Comparison of ENCODE assay signal across 11 mouse cellular contexts in genomic region chr10:107921549-107921948, GRCm38 (mm10). TPM values are rescaled to one million over a fixed set of nuclear protein-coding genes. Genes with fewer than 3 reads are reported as not detected.
DNase-seq lines count a peak whose midpoint lies in the region; ATAC-seq and TF ChIP-seq lines count a peak whose summit lies in the region.
"Had no signal": no experiment of that assay in that cellular context is flagged by ENCODE, and none has a peak within 500 bp of the region (broad histone marks: within the 10 kb centered on the region; RNA-seq: fewer than 3 reads in every experiment).

No protein-coding gene starts in this region.

- H3K9ac ChIP-seq in liver, adult 2 months (ENCODE audit: low read depth, low read length), result no peak overlapping the region
- H3K9ac ChIP-seq in liver, embryonic 11.5 days (ENCODE audit: low read depth, low read length), result no peak overlapping the region
- H3K9ac ChIP-seq: intestine, embryonic 15.5 days had no signal

- TF ChIP-seq CTCF in liver, adult 2 months (IDR thresholded peaks at IDR 0.05; ENCODE audit: low read depth, low read length), result no peak
- no peak for TF ChIP-seq CTCF in cerebellum, adult 2 months (IDR thresholded peaks at IDR 0.05; ENCODE audit: borderline replicate concordance, insufficient read depth, low read depth, low read length)

- ATAC-seq in liver, embryonic 11.5 days (replicated peaks; ENCODE audit: low FRiP score), result no peak
- ATAC-seq: intestine, embryonic 15.5 days had no signal

- H3K27me3 ChIP-seq in liver, adult 2 months (ENCODE audit: control insufficient read depth, insufficient read depth, low read length), result no peaks in the 10 kb centered on the region
- no peaks in the 10 kb centered on the region for H3K27me3 ChIP-seq in liver, embryonic 11.5 days (replicated peaks; ENCODE audit: control insufficient read depth, insufficient read depth, low read length)
- H3K27me3 ChIP-seq in cerebellum, adult 2 months (ENCODE audit: control insufficient read depth, insufficient read depth, low read length), result no peaks in the 10 kb centered on the region
- H3K27me3 ChIP-seq: intestine, embryonic 15.5 days had no signal

- H3K4me3 ChIP-seq in liver, adult 2 months (ENCODE audit: insufficient read depth, low read depth, low read length), result no peak overlapping the region
- H3K4me3 ChIP-seq in liver, embryonic 11.5 days (ENCODE audit: low read depth, low read length), result no peak overlapping the region
- H3K4me3 ChIP-seq in cerebellum, adult 2 months (replicated peaks; ENCODE audit: insufficient read depth, low read depth, low read length), result no peak overlapping the region
- H3K4me3 ChIP-seq: intestine, embryonic 15.5 days had no signal

- no peak for TF ChIP-seq POLR2A in liver, adult 2 months (IDR thresholded peaks at IDR 0.05; ENCODE audit: extremely low read depth, insufficient read depth, low read length)
- no peak for TF ChIP-seq POLR2A in cerebellum, adult 2 months (IDR thresholded peaks at IDR 0.05; ENCODE audit: borderline replicate concordance, insufficient read depth, low read length)

- H3K79me2 ChIP-seq in liver, adult 2 months (ENCODE audit: control insufficient read depth, insufficient read depth, low read length), result no peaks in the 10 kb centered on the region

- H3K9me3 ChIP-seq in liver, embryonic 11.5 days (ENCODE audit: control insufficient read depth, low read length), result no peaks in the 10 kb centered on the region
- H3K9me3 ChIP-seq: intestine, embryonic 15.5 days had no signal

- WGBS in liver, adult 2 months, result 0% methylated on average over 1 of the region's 1 CpGs
- WGBS in liver, embryonic 11.5 days, result 46% methylated on average over 1 of the region's 1 CpGs
- WGBS in cerebellum, adult 2 months, result 27% methylated on average over 1 of the region's 1 CpGs

- peaks cover 4% of the 10 kb centered on the region for H3K4me1 ChIP-seq in liver, adult 2 months (ENCODE audit: control insufficient read depth, insufficient read depth, low read length)
- H3K4me1 ChIP-seq in liver, embryonic 11.5 days (replicated peaks; ENCODE audit: control insufficient read depth, insufficient read depth, low read length), result no peaks in the 10 kb centered on the region
- H3K4me1 ChIP-seq in cerebellum, adult 2 months (ENCODE audit: control insufficient read depth, insufficient read depth, low read length), result no peaks in the 10 kb centered on the region
- H3K4me1 ChIP-seq: intestine, embryonic 15.5 days had no signal

- no peak overlapping the region for H3K4me2 ChIP-seq in liver, embryonic 11.5 days
- H3K4me2 ChIP-seq: intestine, embryonic 15.5 days had no signal

- no peaks in the 10 kb centered on the region for H3K36me3 ChIP-seq in liver, adult 2 months (ENCODE audit: control insufficient read depth, insufficient read depth, low read length)
- no peaks in the 10 kb centered on the region for H3K36me3 ChIP-seq in liver, embryonic 11.5 days (ENCODE audit: control insufficient read depth, insufficient read depth, low read length)
- H3K36me3 ChIP-seq: intestine, embryonic 15.5 days had no signal

- DNase-seq in liver, adult 2 months (ENCODE audit: extremely low read depth, low read depth, low spot score), result peak; percentile 69
- no peak for DNase-seq in liver, embryonic 11.5 days (ENCODE audit: low spot score)
- DNase-seq in MN1 (ENCODE audit: low spot score), result peak; percentile 53
- DNase-seq in adrenal gland, adult 8-10 months, result peak; percentile 91
- DNase-seq in lung, postnatal 10 days, result peak; percentile 44
- DNase-seq in cerebellum, adult 2 months, result no peak
- no peak for DNase-seq in left cerebral cortex, adult 11 months (ENCODE audit: low spot score)
- DNase-seq: cerebellum, postnatal 25 days; thymus, postnatal 4 days had no signal

- no peak overlapping the region for H3K27ac ChIP-seq in liver, adult 2 months (replicated peaks; ENCODE audit: insufficient read depth, low read depth, low read length)
- H3K27ac ChIP-seq in liver, embryonic 11.5 days (ENCODE audit: low read depth, low read length), result no peak overlapping the region
- no peak overlapping the region for H3K27ac ChIP-seq in cerebellum, adult 2 months (ENCODE audit: insufficient read depth, low read length)
- H3K27ac ChIP-seq: intestine, embryonic 15.5 days had no signal

RNA-seq across cellular contexts. Expression of gene Otogl, which starts 9.6 kb away (rescaled TPM):
- not detected in 2 replicates for total RNA-seq in liver, adult 2 months (2014; rRNA removed)
- not detected in 2 replicates for polyA plus RNA-seq in liver, adult 2 months (2012; rRNA removed)
- polyA plus RNA-seq in liver, embryonic 11.5 days (2014; fragmentation: Nextera tagmentation; extraction: Ambion mirVana), result 0.12 and 0.14 TPM in 2 replicates
- total RNA-seq in adrenal gland, adult 8-10 months (2022), result under 1 TPM; 0.09 to 0.38 (median 0.23) TPM
- polyA plus RNA-seq in cerebellum, adult 2 months (2012; rRNA removed), result 0.03 and 0.05 TPM in 2 replicates
- total RNA-seq: MEL had no signal

Comparison
In these comparisons a context has a peak if more than half of its experiments do, and no peak if none do; other contexts are left out.
1. DNase-seq: peak in liver, adult 2 months (single experiment), MN1 (single experiment), adrenal gland, adult 8-10 months (single experiment) and lung, postnatal 10 days (single experiment); none in liver, embryonic 11.5 days (single experiment), cerebellum, adult 2 months (0 of 2) and left cerebral cortex, adult 11 months (single experiment).